Mouse (Mus musculus) stomach, embryonic 14.5 days (tissue): ENCODE measurements at regions not wholly inside any gene's neighbourhood (a gene's known extent, or its start where the extent isn't known, plus 50 kb on each side); places are given as distances from the start of the nearest gene placed in this dataset.
A peak's percentile ranks its signal among the peaks of the same experiment; 100 is the strongest.

Experiments used
- ATAC-seq: fragments of 200-750 bp; cut with Nextera tagmentation; 2 replicates; pipeline ENCODE4 v1.8.0; 2017; ENCODE audit warnings: low read depth, moderate TSS enrichment; ENCODE audit not compliant: insufficient number of reproducible peaks, insufficient read depth, low FRiP score
- H3K27ac ChIP-seq: fragments of 300-500 bp; sonication (generic); 2 replicates; pipeline ENCODE4 v1.5.1; 2014; ENCODE audit warnings: mild to moderate bottlenecking, low read length, moderate library complexity, mixed read lengths
- H3K27me3 ChIP-seq: fragments of 300-500 bp; sonication (generic); 2 replicates; pipeline ENCODE4 v1.6.1; 2014; ENCODE audit warnings: low read length, control low read depth, mixed read lengths; ENCODE audit not compliant: control insufficient read depth, insufficient read depth
- H3K36me3 ChIP-seq: fragments of 300-500 bp; sonication (generic); 2 replicates; pipeline ENCODE4 v1.6.1; 2014; ENCODE audit warnings: mild to moderate bottlenecking, control low read depth, low read length, moderate library complexity, mixed read lengths; ENCODE audit not compliant: control insufficient read depth, insufficient read depth
- H3K4me1 ChIP-seq: fragments of 300-500 bp; sonication (generic); 2 replicates; pipeline ENCODE4 v1.6.1; 2014; ENCODE audit warnings: low read length, control low read depth, mixed read lengths; ENCODE audit not compliant: control insufficient read depth, insufficient read depth
- H3K4me2 ChIP-seq: fragments of 300-500 bp; sonication (generic); replicated peaks from 2 replicates; pipeline ENCODE4 v1.6.1; 2014; ENCODE audit warnings: low read depth, low read length, control low read depth
- H3K4me3 ChIP-seq: fragments of 300-500 bp; sonication (generic); 2 replicates; pipeline ENCODE4 v1.5.1; 2014; ENCODE audit warnings: low read depth, low read length, control low read depth
- H3K9ac ChIP-seq: fragments of 300-500 bp; sonication (generic); replicated peaks from 2 replicates; pipeline ENCODE4 v1.6.1; 2014; ENCODE audit warnings: low read depth, mild to moderate bottlenecking, control low read depth, low read length, moderate library complexity, mixed read lengths
- H3K9me3 ChIP-seq: fragments of 300-500 bp; sonication (generic); 2 replicates; pipeline ENCODE4 v1.6.1; 2016; ENCODE audit warnings: low read depth, low read length, control low read depth; ENCODE audit not compliant: control insufficient read depth
- WGBS: fragments of 180-500 bp; shearing (Covaris S2); extraction: QIAGEN DNeasy Blood & Tissue Kit; methylation state at CpG from one replicate; pipeline ENCODE4 v1.1.7; 2014; 5-methylcytosine and 5-hydroxymethylcytosine counted together

GRCm38 (mm10) chr16:52863554-52863953, 409.7 kb upstream of the Alcam start:
- ATAC-seq, result 0 out of 2 replicates have a peak, but pooled peaks have one; percentile 42
- WGBS, result 61% methylated on average over 1 of the region's 1 CpGs
- no peak overlapping the region for H3K4me2 ChIP-seq
- no peak overlapping the region for H3K9ac ChIP-seq
- no peak overlapping the region for H3K4me3 ChIP-seq
- H3K27ac ChIP-seq, result no peak overlapping the region
- H3K36me3 ChIP-seq, result no peaks in the 10 kb centered on the region
- no peaks in the 10 kb centered on the region for H3K9me3 ChIP-seq
- H3K4me1 ChIP-seq, result no peaks in the 10 kb centered on the region
- no peaks in the 10 kb centered on the region for H3K27me3 ChIP-seq

GRCm38 (mm10) chr16:52861263-52861662, 407.4 kb upstream of the Alcam start:
- H3K27ac ChIP-seq, result no peak overlapping the region
- H3K4me1 ChIP-seq, result no peaks in the 10 kb centered on the region
- no peaks in the 10 kb centered on the region for H3K36me3 ChIP-seq
- no peaks in the 10 kb centered on the region for H3K27me3 ChIP-seq
- no peaks in the 10 kb centered on the region for H3K9me3 ChIP-seq
- WGBS, result 82% methylated on average over 6 of the region's 6 CpGs
- H3K9ac ChIP-seq, result no peak overlapping the region
- H3K4me3 ChIP-seq, result no peak overlapping the region
- ATAC-seq, result no peak
- H3K4me2 ChIP-seq, result no peak overlapping the region

DNA sequence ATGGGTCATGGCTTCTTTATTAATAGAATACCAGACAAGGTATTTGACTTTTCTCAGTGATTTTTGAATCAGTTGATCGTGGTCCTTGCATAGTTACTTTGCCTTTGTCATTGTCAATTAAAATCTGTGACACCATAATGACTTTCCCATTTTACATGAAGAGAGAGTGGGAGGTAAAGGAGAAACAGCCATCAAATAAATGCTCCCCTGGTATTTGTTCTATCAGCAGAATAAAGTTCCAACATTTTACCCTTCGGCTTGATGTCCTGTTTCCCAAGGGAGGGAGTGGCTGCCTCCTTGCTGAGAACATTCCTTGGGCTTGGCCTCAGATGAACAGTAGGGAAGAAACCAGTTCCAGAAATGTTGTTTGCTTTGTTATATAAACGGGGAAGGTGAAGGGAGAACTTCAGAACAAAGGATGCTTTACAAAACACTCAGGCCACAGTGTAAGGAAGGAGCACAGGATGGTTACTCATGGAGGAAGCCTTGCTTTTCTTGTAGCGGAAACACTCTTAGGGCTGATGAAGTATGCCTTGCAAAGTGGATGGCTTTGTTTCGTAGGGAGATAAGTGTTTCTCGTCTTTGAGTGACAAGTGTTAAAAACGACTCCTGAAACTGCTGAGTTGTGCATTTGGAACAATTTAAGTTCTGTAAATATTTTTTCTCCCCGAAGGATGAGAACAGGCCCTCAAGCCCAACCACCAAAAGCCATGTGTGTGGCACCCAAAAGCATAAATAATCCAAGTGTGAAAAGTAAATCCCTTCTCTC, 404.8 kb upstream of the Alcam start:
- H3K36me3 ChIP-seq, result no peaks in the 10 kb centered on the region
- H3K9ac ChIP-seq, result no peak overlapping the region
- H3K4me1 ChIP-seq, result no peaks in the 10 kb centered on the region
- 43% methylated on average over 8 of the region's 8 CpGs for WGBS
- H3K9me3 ChIP-seq, result no peaks in the 10 kb centered on the region
- H3K4me2 ChIP-seq, result no peak overlapping the region
- ATAC-seq, result no peak
- no peaks in the 10 kb centered on the region for H3K27me3 ChIP-seq
- no peak overlapping the region for H3K4me3 ChIP-seq
- no peak overlapping the region for H3K27ac ChIP-seq

GRCm38 (mm10) chr16:52851129-52851528, 397.3 kb upstream of the Alcam start:
- Histone ChIP-seq H3K36me3 (no peaks in the 10 kb centered on the region), H3K4me1 (no peaks in the 10 kb centered on the region), H3K27ac (no peak overlapping the region), H3K4me3 (no peak overlapping the region), H3K9me3 (no peaks in the 10 kb centered on the region), H3K9ac (no peak overlapping the region), H3K27me3 (no peaks in the 10 kb centered on the region), H3K4me2 (no peak overlapping the region)
- 93% methylated on average over 2 of the region's 2 CpGs for WGBS
- ATAC-seq, result no peak

DNA sequence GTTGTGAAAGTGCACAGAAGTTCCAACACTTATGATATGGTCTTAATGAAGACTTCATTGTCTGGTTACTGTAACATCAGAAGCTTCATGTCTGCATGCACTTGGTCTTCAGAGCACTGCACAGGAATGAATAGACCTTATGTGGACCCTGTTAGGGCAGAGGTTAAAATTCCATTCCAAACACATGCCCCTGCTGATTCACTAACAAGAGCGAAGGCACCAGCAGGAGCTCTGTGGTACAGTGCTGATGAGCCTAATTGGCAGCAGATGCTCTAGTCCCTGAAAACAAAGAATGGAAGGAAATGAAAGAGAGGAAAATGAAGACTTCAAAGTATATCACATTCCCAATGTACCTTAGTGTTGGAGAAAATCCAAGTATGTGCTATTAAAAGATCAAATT, 365.1 kb upstream of the Alcam start:
- 77% methylated on average over 1 of the region's 1 CpGs for WGBS
- no peak for ATAC-seq

DNA sequence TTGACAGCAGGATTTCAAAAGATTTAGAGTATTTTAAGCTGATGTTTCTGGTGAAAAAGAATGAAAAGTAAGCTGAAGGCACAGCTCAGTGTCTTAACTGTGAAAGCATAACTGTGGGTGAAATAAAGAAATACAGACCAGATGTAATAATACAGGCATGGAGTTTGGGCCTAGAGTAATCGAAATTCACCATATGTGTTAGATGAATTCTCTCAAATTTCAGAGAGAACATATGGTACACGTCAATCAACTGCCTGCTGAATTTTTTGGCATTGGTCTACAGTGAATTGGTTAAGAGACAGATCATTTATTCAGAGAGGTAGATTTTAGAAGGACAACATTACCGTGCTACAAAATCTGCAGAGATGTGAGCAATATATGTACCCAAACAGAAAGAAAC, 357.3 kb upstream of the Alcam start:
- WGBS, result 63% methylated on average over 3 of the region's 3 CpGs
- no peaks in the 10 kb centered on the region for H3K36me3 ChIP-seq
- H3K4me1 ChIP-seq, result no peaks in the 10 kb centered on the region
- H3K27ac ChIP-seq, result no peak overlapping the region
- H3K4me2 ChIP-seq, result no peak overlapping the region
- no peak overlapping the region for H3K4me3 ChIP-seq
- H3K9ac ChIP-seq, result no peak overlapping the region
- no peak for ATAC-seq
- H3K9me3 ChIP-seq, result no peaks in the 10 kb centered on the region
- H3K27me3 ChIP-seq, result no peaks in the 10 kb centered on the region

More for the DNA sequence above, 365.1 kb upstream of the Alcam start:
- Histone ChIP-seq H3K27me3 (no peaks in the 10 kb centered on the region), H3K4me2 (no peak overlapping the region), H3K4me1 (no peaks in the 10 kb centered on the region), H3K36me3 (no peaks in the 10 kb centered on the region), H3K4me3 (no peak overlapping the region), H3K9ac (no peak overlapping the region), H3K9me3 (no peaks in the 10 kb centered on the region), H3K27ac (no peak overlapping the region)

- H3K36me3 ChIP-seq, result no peaks in the 10 kb centered on the region
- H3K27me3 ChIP-seq, result no peaks in the 10 kb centered on the region
- no peak for ATAC-seq
- H3K27ac ChIP-seq, result no peak overlapping the region
- H3K4me1 ChIP-seq, result no peaks in the 10 kb centered on the region
- no peak overlapping the region for H3K9ac ChIP-seq
- no peak overlapping the region for H3K4me2 ChIP-seq
- H3K4me3 ChIP-seq, result no peak overlapping the region
- no peaks in the 10 kb centered on the region for H3K9me3 ChIP-seq
Observed at GRCm38 (mm10) chr16:52804365-52804764, 350.5 kb upstream of the Alcam start.

DNA sequence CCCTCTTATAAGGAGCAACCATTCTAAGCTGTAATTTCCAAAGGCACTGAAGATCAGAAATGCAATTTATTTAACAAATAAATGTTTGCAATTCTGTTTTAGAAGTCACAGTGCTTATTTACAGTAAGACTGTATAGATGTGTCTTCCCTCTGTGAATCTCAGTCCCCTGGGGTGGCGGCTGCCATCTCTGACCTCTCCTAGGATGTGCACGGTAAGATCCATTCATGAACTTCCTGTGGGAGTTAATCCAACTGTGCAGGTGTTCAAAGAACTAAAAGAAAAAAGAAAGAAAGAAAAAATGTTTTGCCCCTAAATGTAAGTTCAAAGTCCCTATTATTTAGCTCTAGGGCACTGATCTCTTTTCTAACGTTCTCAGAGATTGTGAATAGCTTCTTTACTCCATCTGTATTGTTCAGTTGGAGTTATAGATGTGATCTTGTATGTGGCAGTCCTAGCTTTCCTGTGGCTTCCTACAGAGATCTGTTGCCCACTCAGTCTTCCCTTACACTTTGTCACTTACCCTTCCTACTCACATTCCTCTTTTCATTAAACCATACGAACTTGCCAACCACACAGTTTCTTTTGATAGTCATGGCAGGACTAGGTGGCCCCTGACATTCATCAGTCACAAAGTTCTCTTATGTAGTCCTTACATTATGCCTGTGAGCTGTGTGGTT, 346.0 kb upstream of the Alcam start:
- H3K9ac ChIP-seq, result no peak overlapping the region
- no peaks in the 10 kb centered on the region for H3K9me3 ChIP-seq
- no peaks in the 10 kb centered on the region for H3K27me3 ChIP-seq
- no peaks in the 10 kb centered on the region for H3K36me3 ChIP-seq
- no peak overlapping the region for H3K4me3 ChIP-seq
- H3K4me1 ChIP-seq, result no peaks in the 10 kb centered on the region
- no peak overlapping the region for H3K27ac ChIP-seq
- no peak overlapping the region for H3K4me2 ChIP-seq
- WGBS, result 60% methylated on average over 4 of the region's 4 CpGs
- ATAC-seq, result no peak
